Mouse (Mus musculus) testis, postnatal 10 days (tissue): Measurements from ENCODE around the gene Tubgcp2.

Experiments
- DNase-seq: peaks from one replicate; pipeline ENCODE4 v3.0.0; 2021; ENCODE audit warnings: low spot score

Tubgcp2 gene

DNA sequence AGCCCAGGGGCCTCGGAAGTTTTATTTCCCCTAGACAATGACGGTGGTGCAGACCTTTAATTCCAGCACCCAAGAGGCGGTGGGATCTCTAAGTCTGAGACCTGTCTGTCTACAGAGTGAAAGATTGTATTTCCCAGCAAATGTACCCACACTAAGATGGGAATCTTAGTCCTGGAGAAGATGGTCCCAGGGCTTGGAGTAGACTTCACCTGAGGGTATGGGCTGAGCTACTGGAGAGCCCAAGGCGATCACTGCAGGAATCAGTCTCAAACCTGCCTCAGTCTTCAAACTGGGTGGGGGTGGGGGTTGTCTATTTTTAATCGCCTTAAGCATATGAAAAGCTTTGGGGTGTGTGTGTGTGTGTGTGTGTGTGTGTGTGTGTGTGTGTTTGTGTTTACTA, 90.4 kb downstream of the Tubgcp2 start:
- DNase-seq = no peak
